ENCODE assay signal across 8 mouse cellular contexts in genomic region chrX:139684410-139684774, GRCm38 (mm10). TPM values are rescaled to one million over a fixed set of nuclear protein-coding genes. Genes with fewer than 3 reads are reported as not detected.
DNase-seq lines count a peak whose midpoint lies in the region; ATAC-seq and TF ChIP-seq lines count a peak whose summit lies in the region.

No protein-coding gene starts in this region.

- ATAC-seq in granulocyte monocyte progenitor cell, adult 5-6 weeks (replicated peaks; ENCODE audit: poor library complexity, severe bottlenecking): peak; percentile 16
- peak; percentile 33 for ATAC-seq in megakaryocyte, adult 5-6 weeks (ENCODE audit: poor library complexity, severe bottlenecking)

- H3K9ac ChIP-seq in ES-E14 (ENCODE audit: insufficient read depth, low read depth, low read length, poor library complexity, severe bottlenecking): no peak overlapping the region

- peak overlapping the region; percentile 84 for H3K27ac ChIP-seq in heart, embryonic 10.5 days
- H3K27ac ChIP-seq in ES-E14 (ENCODE audit: insufficient read depth, low read depth, low read length, poor library complexity, severe bottlenecking): no peak overlapping the region

- no peak for DNase-seq in heart, embryonic 10.5 days (ENCODE audit: low spot score)
- no peak for DNase-seq in heart, adult 11 months
- no peak for DNase-seq in ES-E14 (ENCODE audit: low read depth, low spot score)
- DNase-seq in retina, embryonic 14.5 days (ENCODE audit: low spot score): no peak
- DNase-seq in spleen, postnatal 10 days (ENCODE audit: low spot score in 2 of 2): no peak
- no peak for DNase-seq in cerebellum, adult 11 months

- H3K4me1 ChIP-seq in heart, embryonic 10.5 days: no peaks in the 10 kb centered on the region
- no peaks in the 10 kb centered on the region for H3K4me1 ChIP-seq in ES-E14 (ENCODE audit: control insufficient read depth in 2 of 2, insufficient read depth in 2 of 2, low read length in 2 of 2, poor library complexity in 1 of 2)

- H3K27me3 ChIP-seq in heart, embryonic 10.5 days (ENCODE audit: insufficient read depth, poor library complexity, severe bottlenecking): 0 out of 2 replicates have a peak, but pooled peaks cover 5% of the 10 kb centered on the region

- no peaks in the 10 kb centered on the region for H3K9me3 ChIP-seq in heart, embryonic 10.5 days
- H3K9me3 ChIP-seq in ES-E14 (ENCODE audit: control insufficient read depth, insufficient read depth, low read depth, low read length): no peaks in the 10 kb centered on the region

- H3K36me3 ChIP-seq in heart, embryonic 10.5 days: no peaks in the 10 kb centered on the region
- H3K36me3 ChIP-seq in ES-E14 (ENCODE audit: control insufficient read depth, insufficient read depth, low read length, poor library complexity, severe bottlenecking): no peaks in the 10 kb centered on the region

- in situ Hi-C loops in ES-E14 (cut with MboI; ENCODE audit: low sequenced_read_pairs in 2 of 2, unreplicated experiment in 2 of 2): no loop called here

- peak overlapping the region; percentile 64 for H3K4me3 ChIP-seq in heart, embryonic 10.5 days
- peak overlapping the region; percentile 28 to 78; a peak in 2 of 4 replicates for H3K4me3 ChIP-seq in ES-E14 (ENCODE audit: insufficient read depth in 1 of 2, low read depth in 1 of 2, low read length in 2 of 2, poor library complexity in 1 of 2, severe bottlenecking in 1 of 2)

- WGBS in heart, embryonic 10.5 days: 22% methylated on average over 8 of the region's 8 CpGs

TF ChIP-seq in ES-E14, 5 proteins besides CTCF, POLR2A, EP300 and RAD21:
- TF ChIP-seq MAFK (IDR thresholded peaks at IDR 0.05; ENCODE audit: insufficient read depth, low read depth, low read length): no peak
- no peak for TF ChIP-seq ZNF384 (IDR thresholded peaks at IDR 0.05; ENCODE audit: low read depth, low read length)

RNA-seq across cellular contexts. Expression of gene Tbc1d8b, which starts 0.4 kb away (rescaled TPM):
- 1.2 and 2.3 TPM in 2 replicates for polyA plus RNA-seq in heart, embryonic 10.5 days (2016; fragmentation: Nextera tagmentation; extraction: Ambion mirVana)
- total RNA-seq in ES-E14 (2012; rRNA removed): 0.85 and 1.9 TPM in 2 replicates
- 5.8 and 7.4 TPM in 2 replicates for total RNA-seq in granulocyte monocyte progenitor cell, adult 5-6 weeks (2014; fragmentation: Nextera tagmentation)
- 6.6 and 7.1 TPM in 2 replicates for total RNA-seq in granulocyte monocyte progenitor cell, adult 5-6 weeks (2017)
- total RNA-seq in megakaryocyte, adult 5-6 weeks (2015): 5.2 and 5.9 TPM in 2 replicates
- 4.8 and 5.0 TPM in 2 replicates for total RNA-seq in megakaryocyte, adult 5-6 weeks (2017)

RNA-seq across cellular contexts. Expression of gene Gm15013, which starts 29.9 kb away (rescaled TPM):
- 0.45 TPM in 1 of 2 replicates, not detected in the other for polyA plus RNA-seq in heart, embryonic 10.5 days (2016; fragmentation: Nextera tagmentation; extraction: Ambion mirVana)
- not detected in 2 replicates for total RNA-seq in ES-E14 (2012; rRNA removed)
- 0.45 TPM in 1 of 2 replicates, not detected in the other for total RNA-seq in granulocyte monocyte progenitor cell, adult 5-6 weeks (2014; fragmentation: Nextera tagmentation)
- total RNA-seq in granulocyte monocyte progenitor cell, adult 5-6 weeks (2017): 0.36 and 0.78 TPM in 2 replicates
- total RNA-seq in megakaryocyte, adult 5-6 weeks (2015): 0.41 and 0.51 TPM in 2 replicates
- total RNA-seq in megakaryocyte, adult 5-6 weeks (2017): 0.51 TPM in 1 of 2 replicates, not detected in the other
